Mouse (Mus musculus) right cerebral cortex, postnatal 10 days (tissue): ENCODE data around the gene Ttll8.
A peak's percentile ranks its signal among the peaks of the same experiment; 100 is the strongest.

Source experiments
- DNase-seq, 2 experiments: peaks; one replicate each; pipeline ENCODE4 v3.0.0; 2021; ENCODE audit warnings: low spot score in 2 of 2

Gene Ttll8

GRCm38 (mm10) chr15:88921131-88921991 lies 32.9 kb downstream of the Ttll8 start:
- DNase-seq = peak; percentile 85 to 86

GRCm38 (mm10) chr15:88920065-88920464 lies 34.2 kb downstream of the Ttll8 start:
- no peak for DNase-seq

GRCm38 (mm10) chr15:88919328-88919727 lies 34.9 kb downstream of the Ttll8 start:
- DNase-seq = no peak

- no peak for DNase-seq
Measured at GRCm38 (mm10) chr15:88917126-88917525, 37.1 kb downstream of the Ttll8 start.

GRCm38 (mm10) chr15:88916366-88916765 lies 37.9 kb downstream of the Ttll8 start:
- no peak for DNase-seq

DNA sequence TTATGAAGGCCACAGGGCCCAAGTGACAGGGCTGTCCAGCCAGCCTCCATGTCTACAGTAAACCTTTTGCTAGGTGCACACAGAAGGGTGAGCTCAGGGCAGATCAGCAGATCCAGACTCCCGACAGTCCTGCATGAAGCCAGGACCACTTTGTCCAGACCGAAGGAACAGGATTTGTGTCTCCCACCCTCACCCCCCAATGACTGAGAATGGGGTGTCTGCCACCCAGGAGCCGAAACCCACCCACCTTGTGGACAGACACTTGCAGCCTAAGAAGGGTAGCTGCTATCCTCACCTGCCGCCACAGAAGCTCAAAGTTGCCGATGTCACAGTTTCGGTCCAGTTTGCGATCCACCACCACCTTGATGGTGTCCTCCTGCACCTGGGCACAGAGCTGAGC lies 39.2 kb downstream of the Ttll8 start:
- no peak for DNase-seq

- no peak for DNase-seq
Measured at GRCm38 (mm10) chr15:88906347-88906746, 47.9 kb downstream of the Ttll8 start.

DNA sequence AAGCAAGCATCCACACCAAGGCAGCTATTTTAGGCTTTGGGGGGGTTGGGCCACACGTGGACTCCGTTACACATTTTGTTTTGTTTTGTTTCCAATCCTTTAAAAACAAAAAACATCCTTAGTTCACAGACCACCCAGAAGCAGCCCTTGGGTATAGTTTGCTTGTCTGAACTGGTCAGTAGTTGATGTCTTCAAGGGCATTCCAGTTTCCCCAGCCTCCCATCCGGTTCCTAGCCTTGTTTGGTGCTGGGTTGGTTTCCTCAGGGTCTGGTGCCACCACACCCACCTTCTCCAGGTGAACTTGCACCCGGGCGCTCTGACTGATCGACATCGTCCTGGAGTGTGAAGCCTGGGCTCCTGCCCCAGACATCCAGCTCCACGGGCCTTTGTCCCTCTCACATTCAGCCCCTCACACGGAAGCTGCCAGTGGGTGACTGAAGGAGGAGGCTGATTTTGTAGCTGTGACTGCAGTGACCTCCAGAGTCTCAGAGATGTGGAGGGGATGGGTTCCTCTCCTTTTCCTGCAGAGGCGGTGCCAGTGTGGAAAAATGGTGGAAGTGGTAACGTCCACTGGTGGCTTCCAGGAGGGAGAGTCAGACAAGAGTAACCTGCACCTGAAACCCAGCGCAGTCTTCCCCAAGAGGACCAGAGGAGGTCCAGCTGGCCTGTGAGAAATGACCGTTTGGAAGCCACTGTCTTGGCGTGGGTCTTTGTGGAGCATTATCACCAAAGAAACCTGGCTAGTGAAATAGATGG lies 50.0 kb downstream of the Ttll8 start:
- DNase-seq = no peak

DNA sequence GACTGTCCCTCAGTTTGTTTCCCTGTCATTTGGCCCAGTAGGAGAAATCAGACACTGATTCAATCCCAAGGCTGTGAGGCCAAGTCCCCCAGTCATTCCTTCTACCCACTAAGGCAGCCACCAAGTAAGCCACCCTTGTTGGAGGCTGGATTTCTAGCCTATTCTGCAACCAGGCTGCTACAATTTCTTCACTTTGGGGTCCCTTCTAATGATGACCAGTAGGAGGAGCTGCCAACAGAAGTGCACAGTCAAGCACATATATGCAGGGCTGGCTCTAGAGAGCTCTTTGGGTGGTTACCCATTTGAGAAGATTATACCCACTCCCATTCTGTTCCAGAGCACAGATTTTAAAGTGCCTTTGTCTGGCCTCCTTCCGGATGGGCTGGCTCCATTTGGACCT lies 51.1 kb downstream of the Ttll8 start:
- DNase-seq = no peak

DNA sequence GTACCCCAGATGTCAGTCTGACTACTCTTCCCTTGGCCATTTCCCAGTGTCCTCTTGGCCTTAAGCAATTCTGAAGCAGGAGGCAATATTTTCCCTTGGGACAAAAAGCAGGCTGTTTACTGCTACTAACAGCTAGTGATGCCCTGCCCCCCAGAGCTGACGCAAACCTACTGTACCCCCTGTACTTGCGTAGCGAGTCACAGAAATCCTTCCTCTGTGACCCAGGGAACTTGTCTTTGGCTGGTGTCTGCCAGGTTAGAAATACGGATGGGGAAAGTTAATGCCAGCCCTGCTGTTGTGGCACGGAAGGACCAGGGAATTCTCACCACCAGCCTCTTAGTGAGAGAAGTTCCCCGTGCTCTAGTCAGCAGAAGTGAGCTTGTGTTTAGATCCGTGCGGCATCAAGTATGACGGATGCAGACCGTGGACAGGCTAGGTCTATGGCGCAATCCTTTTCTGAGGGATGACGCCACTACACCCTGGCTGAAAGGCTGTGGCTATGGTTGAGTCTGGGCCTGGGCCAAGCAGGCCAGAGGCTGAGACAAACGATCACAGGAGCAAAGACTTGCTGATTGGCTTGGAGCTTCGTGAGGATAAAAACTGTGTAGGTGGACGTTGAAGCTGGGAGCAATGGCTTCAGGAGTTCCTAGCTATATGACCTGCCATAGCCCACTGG lies 51.9 kb downstream of the Ttll8 start:
- DNase-seq = no peak

DNA sequence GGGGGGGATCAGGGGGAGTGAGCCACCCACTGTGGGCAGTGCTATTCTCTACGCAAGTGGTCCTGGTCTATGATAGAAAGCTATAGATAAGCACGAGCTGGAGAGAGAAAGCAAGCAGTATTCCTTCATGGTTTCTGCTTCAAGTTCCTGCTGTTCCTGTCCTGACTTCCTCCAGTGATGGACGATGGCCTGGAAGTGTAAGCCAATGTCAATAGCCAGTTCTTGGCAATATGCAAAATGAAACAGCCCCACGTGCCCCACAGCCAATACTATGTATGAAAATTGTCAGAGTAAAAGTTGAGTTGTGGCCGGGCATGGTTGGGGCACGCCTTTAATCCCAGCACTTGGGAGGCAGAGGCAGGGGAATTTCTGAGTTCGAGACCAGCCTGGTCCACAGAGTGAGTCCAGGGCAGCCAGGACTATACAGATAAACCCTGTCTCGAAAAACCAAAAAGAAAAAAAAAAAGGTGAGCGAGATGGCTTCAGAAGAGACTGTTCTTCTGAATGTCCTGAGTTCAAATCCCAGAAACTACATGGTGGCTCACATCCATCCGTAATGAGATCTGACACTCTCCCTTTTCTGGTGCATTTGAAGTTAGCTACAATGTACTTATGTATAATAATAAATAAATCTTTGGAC lies 57.8 kb downstream of the Ttll8 start:
- no peak for DNase-seq

- DNase-seq = no peak
Measured at GRCm38 (mm10) chr15:88895891-88896290, 58.3 kb downstream of the Ttll8 start.

- no peak for DNase-seq
Measured at GRCm38 (mm10) chr15:88895119-88895518, 59.1 kb downstream of the Ttll8 start.

DNA sequence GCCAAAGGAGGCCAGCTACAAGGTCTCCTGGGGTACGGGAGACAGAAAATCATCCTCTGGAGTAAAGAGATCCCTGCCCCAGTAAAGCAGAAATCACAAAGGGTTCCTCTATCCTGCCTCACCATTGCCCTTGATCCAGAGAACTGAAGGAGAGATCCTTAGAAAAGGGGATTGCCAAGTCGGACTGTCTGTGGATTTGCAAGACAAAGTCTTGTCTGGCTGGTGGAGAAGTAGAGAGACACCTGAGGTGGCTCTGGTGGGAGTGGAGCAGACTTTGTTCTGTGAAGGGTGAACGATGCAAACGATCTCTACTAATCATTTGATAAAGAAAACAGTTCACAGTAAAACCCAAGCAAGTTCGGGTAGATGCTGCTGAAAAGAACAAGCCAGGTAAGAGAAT lies 61.3 kb downstream of the Ttll8 start:
- DNase-seq = no peak

DNA sequence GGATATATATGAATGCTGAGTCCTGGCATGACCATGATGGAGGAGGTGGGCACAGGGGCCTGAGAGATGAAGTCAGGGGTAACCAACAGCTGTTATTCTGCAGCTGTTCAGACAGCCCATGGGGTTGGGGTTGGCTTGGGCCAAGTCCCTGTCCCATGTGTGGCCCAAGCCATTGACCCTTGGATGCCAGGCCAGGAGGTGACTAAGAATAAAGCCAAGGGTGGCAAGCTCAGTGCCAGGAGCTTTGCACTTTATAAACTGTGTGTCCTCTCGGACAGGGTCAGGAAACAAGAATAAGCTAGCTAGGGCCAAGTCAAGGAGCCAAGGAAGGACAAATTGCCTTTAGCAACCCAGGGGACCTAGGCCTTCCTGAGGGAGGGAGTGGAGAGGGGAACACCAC lies 62.0 kb downstream of the Ttll8 start:
- DNase-seq = no peak

DNA sequence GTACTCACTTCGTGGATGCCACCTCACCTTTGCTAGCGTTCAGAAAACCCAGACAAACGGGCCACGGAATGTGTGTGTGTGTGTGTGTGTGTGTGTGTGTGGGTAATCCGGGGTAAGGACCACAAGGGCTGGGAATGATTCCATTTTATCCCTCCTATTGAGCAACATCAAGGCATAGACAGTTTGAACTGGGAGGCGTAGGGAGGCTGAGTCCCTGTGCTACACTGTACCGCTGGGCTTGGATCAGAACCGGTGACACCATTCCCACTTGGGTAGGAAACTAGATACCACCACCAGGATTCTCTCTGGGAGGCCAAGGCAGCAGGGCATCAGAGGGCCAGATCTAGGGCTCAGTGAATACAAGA lies 62.6 kb downstream of the Ttll8 start:
- DNase-seq = no peak

DNA sequence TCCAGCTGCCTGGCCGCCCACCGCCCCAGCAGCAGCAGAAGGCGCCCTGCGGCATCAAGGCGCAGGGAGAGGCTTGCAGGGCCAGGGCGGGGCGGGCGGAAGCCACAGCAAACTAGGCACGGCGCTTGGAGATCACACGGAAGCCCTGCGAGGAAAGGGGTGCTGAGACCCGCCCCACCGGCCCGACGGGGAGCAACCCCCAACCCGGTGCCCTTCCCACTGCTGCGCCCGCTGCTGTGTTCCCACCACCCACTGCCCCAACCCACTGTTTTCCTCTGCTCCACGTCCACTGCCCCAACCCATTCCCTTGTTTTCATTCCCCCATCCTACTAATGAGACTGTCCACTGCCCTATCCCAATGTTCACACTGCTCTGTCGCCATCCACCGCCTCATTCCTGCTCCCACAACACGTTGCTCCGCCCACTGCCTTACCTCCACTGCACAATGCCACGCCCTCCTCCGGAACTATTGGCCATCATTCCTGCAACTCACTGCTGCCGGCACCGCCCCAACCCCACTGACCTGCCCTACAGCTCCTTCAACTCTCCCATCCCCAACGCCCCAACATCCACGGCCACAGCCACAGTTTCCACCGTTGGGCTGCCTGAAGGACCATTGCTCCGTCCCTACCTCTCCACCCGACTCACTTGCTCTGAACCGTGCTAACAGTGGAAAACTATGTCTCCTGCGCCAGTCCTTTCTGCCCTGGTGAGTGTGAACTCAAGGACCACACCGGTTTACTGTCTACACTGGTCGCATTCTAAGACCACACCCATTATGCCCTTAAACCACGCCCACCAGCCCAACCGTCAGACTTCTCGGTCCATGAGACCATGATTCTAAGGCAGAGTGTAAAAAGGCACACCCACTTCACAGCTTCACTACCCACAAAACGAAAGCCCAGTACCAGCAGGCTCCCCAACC lies 63.2 kb downstream of the Ttll8 start:
- DNase-seq = peak; percentile 88 to 92

- no peak for DNase-seq
Measured at GRCm38 (mm10) chr15:88889994-88890393, 64.2 kb downstream of the Ttll8 start.

DNA sequence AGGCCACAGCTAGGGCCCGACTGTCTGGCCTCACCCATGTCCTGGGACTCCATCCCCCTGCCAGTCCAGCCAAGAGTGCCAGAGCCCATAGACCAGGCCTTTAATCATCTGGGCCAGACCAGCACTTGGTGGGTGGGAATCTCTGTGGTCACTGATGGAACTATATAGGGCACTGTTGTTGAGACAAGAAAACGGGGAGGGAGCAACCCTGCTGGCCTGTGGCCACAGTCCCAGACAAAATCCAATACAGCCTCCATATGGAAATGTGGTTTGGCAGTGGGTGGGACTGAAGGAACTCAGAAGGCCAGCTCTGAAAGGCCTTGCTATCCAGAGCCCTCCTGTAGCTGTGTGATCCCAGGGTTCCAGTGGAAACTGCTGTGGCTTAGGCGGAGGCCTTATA lies 65.2 kb downstream of the Ttll8 start:
- DNase-seq = no peak

DNA sequence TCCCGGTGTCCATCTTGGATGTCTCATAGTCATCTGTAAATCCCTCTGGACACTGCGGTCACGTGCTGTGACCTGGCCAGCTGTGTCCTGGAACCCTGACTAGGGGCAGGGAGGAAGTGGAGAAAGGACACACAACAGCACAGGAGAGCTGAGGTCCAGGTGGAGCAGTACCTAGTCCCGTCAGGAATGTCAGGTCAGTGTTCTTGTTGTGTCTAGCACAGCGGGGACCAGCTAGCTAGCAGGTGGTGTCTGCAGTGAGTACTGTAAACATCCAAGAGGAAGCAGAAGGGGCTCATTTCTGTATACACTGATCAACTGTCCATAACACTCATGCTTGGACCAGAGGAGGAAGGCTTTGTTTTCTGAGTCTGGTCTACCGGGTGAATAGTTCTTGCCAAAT lies 68.8 kb downstream of the Ttll8 start:
- no peak for DNase-seq

GRCm38 (mm10) chr15:88883342-88883741 lies 70.9 kb downstream of the Ttll8 start:
- DNase-seq = no peak
